Mouse (Mus musculus) cortical plate, adult 2 months (tissue): ENCODE results near the gene Ncam1.

Source experiments
- CTCF ChIP-seq: fragments of 200-500 bp; IDR thresholded peaks from 2 replicates; pipeline ENCODE4 v1.5.1; 2011; ENCODE audit warnings: mild to moderate bottlenecking, control low read depth, low read length; ENCODE audit not compliant: insufficient read depth; ENCODE audit errors: extremely low read depth
- POLR2A ChIP-seq: fragments of 200-500 bp; IDR thresholded peaks from 2 replicates; pipeline ENCODE4 v1.6.1; 2011; ENCODE audit warnings: mild to moderate bottlenecking, low read length, control low read depth; ENCODE audit not compliant: insufficient read depth; ENCODE audit errors: extremely low read depth

- TF ChIP-seq CTCF (no peak), POLR2A (no peak)
Observed at GRCm38 (mm10) chr9:49452396-49452795, 346.3 kb downstream of the Ncam1 start.
